Mouse (Mus musculus): ENCODE data around the gene Ccdc171.
"Not testable (repeated sequence)": the region's sequence is repeated elsewhere in the genome, so short reads cannot be mapped to it uniquely, and the experiment has no call there.

The Ccdc171 gene

GRCm38 (mm10) chr4:83623732-83624131 is 98.4 kb downstream of the Ccdc171 start:
- intact Hi-C loops (cut with DNase I) = no loop called here

GRCm38 (mm10) chr4:83651453-83651852 is 126.1 kb downstream of the Ccdc171 start:
- intact Hi-C loops (cut with DNase I) = no loop called here

- intact Hi-C loops (cut with DNase I) = no loop called here
Observed at GRCm38 (mm10) chr4:83655396-83655795, 130.1 kb downstream of the Ccdc171 start.

- intact Hi-C loops (cut with DNase I) = no loop called here
Observed at GRCm38 (mm10) chr4:83656571-83656970, 131.2 kb downstream of the Ccdc171 start.

GRCm38 (mm10) chr4:83657021-83657420 is 131.7 kb downstream of the Ccdc171 start:
- intact Hi-C loops (cut with DNase I) = no loop called here

GRCm38 (mm10) chr4:83658415-83658814 is 133.1 kb downstream of the Ccdc171 start:
- intact Hi-C loops (cut with DNase I) = no loop called here

- intact Hi-C loops (cut with DNase I) = no loop called here
Observed at GRCm38 (mm10) chr4:83659411-83659810, 134.1 kb downstream of the Ccdc171 start.

- intact Hi-C loops (cut with DNase I) = no loop called here
Observed at GRCm38 (mm10) chr4:83661519-83662271, 136.3 kb downstream of the Ccdc171 start.

GRCm38 (mm10) chr4:83662301-83662700 is 137.0 kb downstream of the Ccdc171 start:
- intact Hi-C loops (cut with DNase I) = no loop called here

- intact Hi-C loops (cut with DNase I) = no loop called here
Observed at GRCm38 (mm10) chr4:83669552-83669951, 144.2 kb downstream of the Ccdc171 start.

- intact Hi-C loops (cut with DNase I) = not testable (repeated sequence)
Observed at GRCm38 (mm10) chr4:83675308-83675707, 150.0 kb downstream of the Ccdc171 start.

GRCm38 (mm10) chr4:83676444-83676843 is 151.1 kb downstream of the Ccdc171 start:
- intact Hi-C loops (cut with DNase I) = no loop called here

GRCm38 (mm10) chr4:83681081-83681480 is 155.7 kb downstream of the Ccdc171 start:
- intact Hi-C loops (cut with DNase I) = no loop called here

GRCm38 (mm10) chr4:83682866-83683265 is 157.5 kb downstream of the Ccdc171 start:
- intact Hi-C loops (cut with DNase I) = no loop called here

- intact Hi-C loops (cut with DNase I) = no loop called here
Observed at GRCm38 (mm10) chr4:83700190-83700589, 174.8 kb downstream of the Ccdc171 start.

- intact Hi-C loops (cut with DNase I) = no loop called here
Observed at GRCm38 (mm10) chr4:83716996-83717395, 191.7 kb downstream of the Ccdc171 start.

- intact Hi-C loops (cut with DNase I) = no loop called here
Observed at GRCm38 (mm10) chr4:83719816-83720215, 194.5 kb downstream of the Ccdc171 start.

- intact Hi-C loops (cut with DNase I) = no loop called here
Observed at GRCm38 (mm10) chr4:83725136-83725535, 199.8 kb downstream of the Ccdc171 start.

GRCm38 (mm10) chr4:83739137-83739890 is 214.0 kb downstream of the Ccdc171 start:
- intact Hi-C loops (cut with DNase I) = no loop called here

- intact Hi-C loops (cut with DNase I) = no loop called here
Observed at GRCm38 (mm10) chr4:83739891-83740277, 214.5 kb downstream of the Ccdc171 start.

GRCm38 (mm10) chr4:83742806-83743460 is 217.6 kb downstream of the Ccdc171 start:
- intact Hi-C loops (cut with DNase I) = no loop called here

- intact Hi-C loops (cut with DNase I) = no loop called here
Observed at GRCm38 (mm10) chr4:83775136-83775535, 249.8 kb downstream of the Ccdc171 start.

All from adrenal gland (tissue).